Mouse (Mus musculus): ENCODE measurements around the gene Atp8a1.

The Atp8a1 gene

DNA sequence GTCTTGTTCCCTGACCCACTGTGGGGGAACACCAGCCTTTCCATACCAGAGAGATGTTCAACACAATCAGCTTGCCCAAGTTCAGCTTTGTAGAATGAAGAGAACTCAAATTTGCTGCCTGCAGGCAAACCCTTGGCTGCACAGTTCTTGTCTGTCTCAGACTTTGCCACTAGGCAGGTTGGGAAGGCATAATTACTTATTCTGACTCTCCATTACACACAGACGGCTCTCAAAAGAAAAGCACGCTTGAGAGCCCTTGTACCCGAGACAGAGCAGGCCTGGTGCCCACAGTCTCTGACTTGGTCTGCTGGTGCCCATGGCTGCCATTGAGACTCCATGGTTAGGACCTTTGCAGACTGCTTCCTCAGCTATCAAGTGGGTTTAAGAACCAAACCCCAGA lies 212.9 kb downstream of the Atp8a1 start:
- no peak for DNase-seq (ENCODE audit: extremely low spot score, low read depth, low spot score)

DNA sequence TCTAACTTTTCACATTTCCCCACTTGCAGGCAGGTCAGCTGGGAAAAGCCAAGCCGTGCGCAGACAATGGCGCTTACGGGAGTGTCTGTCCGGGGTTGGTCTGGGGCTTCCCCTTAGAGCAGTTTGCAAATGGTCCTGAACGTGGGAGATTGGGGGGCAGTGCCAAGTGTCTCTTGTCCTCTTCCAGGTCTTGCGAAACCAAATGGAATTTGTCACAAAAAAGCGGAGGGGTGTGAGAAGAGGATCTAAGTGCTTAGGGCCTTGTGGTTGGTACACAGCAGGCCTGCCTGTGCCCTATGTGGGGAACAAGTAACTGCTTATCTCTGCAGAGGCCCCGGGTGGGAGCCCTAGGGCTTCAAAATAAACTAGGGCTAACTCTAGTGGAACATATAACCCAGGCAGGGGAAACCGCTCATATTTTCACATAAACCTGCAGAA lies 213.4 kb downstream of the Atp8a1 start:
- DNase-seq (ENCODE audit: extremely low spot score, low read depth, low spot score): no peak

DNA sequence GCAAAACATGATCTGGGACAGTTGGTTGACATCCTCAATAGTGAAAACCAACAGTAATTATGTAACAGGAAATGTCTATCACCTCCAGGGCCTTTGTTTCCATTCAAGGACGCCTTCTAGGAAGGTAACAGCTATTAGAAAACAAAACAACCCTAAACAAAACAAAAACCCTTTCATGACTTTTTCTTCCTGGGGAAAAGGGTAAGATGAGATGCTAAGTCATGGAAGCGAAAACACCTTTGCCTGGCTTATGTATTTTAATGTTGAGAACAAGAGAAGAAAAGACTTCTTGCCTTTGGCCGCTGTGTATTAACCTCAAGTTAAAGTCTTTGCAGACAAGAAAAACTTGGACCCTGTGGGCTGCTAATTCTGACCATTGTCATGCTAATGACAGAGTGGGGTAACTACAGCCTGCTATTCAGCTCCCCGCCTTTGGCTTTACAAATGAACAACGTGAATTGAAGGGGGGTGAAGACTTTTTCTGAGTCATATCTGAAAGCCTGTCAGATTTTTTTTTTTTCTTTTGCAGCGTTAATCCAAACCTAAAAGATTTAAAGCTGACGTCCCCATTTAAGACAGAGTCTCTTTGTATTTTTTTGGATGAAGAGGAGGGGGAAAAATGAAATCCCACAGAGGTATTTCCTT lies 214.0 kb downstream of the Atp8a1 start:
- DNase-seq (ENCODE audit: extremely low spot score, low read depth, low spot score): no peak

DNA sequence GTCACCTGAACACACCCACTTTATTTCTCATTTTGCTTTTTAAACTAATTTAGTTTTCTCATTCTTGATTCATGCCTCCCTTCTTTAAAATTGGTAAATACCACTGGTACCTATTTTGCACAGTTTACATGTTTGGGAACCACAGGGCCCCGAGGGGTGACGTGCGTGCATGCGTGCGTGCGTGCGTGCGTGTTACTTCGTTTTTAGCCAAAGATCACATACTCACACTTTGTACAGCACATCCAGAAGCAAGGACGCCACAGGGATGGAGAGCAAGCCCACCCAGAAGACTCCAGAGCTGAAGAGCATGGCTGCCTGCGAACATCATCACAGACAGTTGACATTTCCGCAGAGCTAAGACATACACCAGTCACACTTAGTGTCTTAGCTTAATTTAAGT lies 216.0 kb downstream of the Atp8a1 start:
- DNase-seq (ENCODE audit: extremely low spot score, low read depth, low spot score): no peak

DNA sequence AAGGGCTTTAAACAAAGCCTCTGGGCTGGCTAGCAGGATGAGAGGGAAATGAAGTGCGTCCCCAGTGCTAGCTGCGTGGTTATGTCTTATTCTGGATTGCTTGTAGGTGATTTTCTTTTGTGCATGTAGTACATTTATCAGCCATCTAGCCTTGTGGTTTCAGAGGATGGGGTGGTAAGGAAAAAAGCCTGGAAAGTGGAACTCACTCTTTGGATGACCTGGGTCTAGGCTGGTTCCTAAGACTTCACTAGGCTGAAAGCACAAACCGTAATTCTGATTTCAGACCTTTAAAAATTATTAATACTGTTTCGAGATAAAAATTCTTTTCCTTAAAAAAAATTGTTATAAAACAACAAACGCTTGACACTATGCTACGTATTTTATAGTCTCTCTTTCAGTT lies 217.4 kb downstream of the Atp8a1 start:
- DNase-seq (ENCODE audit: extremely low spot score, low read depth, low spot score): no peak

DNA sequence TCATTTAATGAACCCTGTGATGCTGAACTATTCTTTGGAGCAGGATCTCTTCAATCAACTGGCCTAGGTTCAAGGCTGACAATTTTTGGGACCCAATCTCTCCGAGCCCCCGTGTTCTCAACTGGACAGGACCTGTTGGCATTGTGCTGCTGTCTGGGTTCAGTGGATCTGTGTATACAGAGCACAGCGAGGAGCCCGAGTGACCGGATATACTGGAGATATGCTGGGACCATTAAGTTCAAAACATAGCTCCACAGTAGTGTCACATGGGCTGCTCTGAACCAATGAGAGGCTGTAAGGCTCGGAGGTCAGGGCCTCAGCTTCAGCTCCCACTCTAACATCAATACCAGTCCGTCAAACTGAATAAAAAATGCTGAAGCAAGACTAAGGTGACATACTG lies 217.8 kb downstream of the Atp8a1 start:
- DNase-seq (ENCODE audit: extremely low spot score, low read depth, low spot score): no peak

DNA sequence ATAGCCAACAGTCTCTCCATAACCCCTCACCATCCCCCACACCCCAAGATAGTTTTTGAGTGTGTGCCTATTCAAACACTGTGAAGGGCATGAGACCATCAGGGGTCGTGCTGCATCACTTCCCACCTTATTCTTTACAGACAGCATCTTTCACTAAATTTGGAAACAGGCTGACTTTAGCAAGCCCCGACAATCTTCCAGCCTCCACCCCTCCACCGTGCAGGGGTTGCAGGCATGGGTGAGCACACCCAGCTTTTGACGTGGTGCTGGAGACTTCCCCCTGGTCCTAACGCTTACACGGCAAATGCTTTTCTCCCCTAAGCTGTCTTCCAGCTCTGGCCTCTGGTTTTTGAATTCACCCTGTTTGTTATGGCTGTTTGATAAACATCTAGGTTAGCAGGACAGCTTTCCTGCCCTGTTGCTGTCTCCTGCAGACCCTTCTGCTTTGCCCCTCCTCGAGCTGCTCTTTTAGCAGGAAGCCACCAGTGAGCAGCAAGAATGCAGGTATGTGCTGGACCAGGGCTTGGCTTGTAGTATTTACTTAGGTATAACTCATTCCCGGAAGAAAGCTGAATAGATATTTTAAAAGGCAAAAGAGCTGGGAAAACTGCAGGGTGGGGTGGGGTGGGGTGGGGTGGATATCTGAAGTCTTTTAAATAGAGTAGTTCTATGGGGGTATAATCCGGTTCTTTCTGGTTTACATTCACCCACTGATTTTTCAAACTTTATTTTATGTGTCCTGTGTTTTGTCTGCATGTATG lies 218.9 kb downstream of the Atp8a1 start:
- DNase-seq (ENCODE audit: extremely low spot score, low read depth, low spot score): no peak

DNA sequence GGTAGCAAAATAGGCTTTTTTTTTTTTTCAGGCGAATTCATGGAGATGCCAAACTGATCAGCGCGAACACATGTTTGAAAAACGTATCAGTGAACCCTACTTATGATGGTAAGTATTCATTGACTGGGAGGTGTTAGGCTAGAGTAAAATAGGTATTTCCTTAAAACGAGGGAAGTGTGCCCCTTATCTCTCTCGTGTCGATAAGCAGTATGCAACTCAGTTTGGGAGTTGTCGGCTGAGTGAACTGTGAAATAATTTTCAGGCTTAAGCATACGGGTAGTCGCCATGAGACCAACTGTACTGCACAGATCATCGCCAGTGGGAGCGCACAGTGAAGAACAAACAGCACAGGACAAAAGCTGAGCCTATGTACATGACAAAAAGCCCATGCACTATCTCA lies 226.0 kb downstream of the Atp8a1 start:
- DNase-seq (ENCODE audit: extremely low spot score, low read depth, low spot score): no peak

DNA sequence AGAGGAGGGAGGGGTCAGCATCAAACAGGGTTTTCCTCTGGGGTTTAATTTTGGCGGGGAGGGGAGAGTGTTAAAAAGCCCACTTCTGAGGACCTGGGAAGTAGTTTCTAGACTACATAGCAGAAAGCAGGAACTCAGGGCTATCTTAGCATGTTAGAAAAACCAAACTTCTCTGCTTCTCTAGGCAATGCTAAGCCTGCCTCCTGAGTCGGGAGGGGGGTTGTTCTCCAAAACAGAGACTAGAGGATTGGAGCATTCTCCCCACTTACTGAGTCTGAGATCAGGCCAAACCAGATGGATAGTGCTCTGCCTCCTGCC lies 237.8 kb downstream of the Atp8a1 start:
- DNase-seq (ENCODE audit: extremely low spot score, low read depth, low spot score): no peak

DNA sequence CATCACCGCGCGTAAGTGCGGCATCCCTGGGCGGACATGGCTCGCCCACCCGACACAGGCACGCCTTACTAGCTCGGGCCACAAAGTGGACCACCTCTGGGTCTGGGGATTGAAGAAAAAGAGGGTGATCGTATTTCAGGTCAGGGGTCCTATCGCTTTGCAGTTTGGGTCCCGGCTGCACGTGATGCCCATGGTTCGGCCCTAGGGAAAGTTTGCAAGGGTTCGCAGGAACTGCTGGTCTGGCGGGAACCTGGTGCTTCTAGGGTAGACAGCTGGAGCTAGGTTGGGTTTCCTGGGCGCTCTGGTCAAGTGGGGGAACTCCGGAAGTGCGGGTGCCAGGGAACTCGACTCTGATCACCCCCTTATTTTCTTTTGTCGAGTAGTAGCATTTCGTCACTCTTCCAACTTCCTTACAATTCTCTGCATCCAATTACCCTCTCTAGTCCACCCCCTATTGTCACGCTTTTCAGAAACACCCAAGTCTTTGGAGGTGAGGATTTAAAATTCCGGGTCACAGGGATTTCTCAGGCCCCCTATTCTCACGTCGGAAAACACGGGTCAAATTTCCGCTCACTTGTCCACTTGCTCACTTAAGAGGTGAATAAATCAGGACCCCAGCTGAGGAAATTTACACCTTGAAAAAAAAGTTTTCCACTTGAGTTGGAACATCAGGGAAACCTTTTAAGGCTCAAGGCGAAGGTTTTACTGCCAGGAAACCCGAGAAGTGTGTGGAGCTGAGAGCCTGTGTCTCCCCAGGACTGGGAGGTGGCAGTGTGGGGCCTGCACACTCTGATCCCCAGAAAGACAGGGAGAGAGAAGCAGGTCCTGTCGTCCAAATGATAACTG lies 238.3 kb downstream of the Atp8a1 start:
- DNase-seq (ENCODE audit: extremely low spot score, low read depth, low spot score): no peak

DNA sequence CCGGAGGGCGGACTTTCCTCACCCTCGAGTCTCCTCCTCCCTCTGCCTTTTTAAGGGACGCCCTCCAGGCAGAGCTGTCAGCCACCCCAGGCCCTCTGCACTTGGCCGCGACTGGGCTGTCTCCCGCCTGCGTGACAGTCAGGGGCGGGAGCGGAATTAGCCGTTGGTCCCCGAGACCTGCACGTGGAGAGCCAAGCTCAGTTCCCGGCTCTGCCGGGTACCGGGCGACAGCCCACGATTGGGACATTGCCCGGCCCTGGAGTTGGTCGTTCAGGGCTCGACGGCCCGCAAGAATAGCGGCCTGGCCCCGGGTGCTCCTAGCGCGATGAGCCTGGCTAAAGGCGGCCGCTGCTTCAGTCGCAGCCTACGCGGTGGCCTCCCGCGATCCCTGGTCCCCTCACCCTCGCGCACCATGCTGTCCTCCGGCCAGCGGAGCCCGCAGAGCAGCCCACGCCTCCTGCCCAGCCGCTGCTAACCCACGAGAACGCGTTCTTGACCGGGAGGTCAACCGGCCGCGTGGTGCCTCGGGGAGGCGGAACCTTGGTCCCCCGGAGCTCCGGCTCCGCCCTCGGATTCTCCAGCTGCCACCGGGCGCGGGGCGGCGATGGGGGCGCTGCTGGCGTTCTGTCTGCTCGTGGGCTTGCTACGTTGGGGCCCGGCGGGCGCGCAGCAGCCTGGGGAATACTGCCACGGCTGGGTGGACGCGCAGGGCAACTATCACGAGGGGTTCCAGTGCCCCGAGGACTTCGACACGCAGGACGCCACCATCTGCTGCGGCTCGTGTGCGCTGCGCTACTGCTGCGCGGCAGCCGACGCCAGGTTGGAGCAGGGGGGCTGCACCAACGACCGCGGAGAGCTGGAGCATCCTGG lies 239.2 kb downstream of the Atp8a1 start, which contains the start of gene Shisa3:
Shisa3 (plus strand) TSS at position 79 of the 870 bp plus-strand sequence.
- DNase-seq (ENCODE audit: extremely low spot score, low read depth, low spot score): no peak

DNA sequence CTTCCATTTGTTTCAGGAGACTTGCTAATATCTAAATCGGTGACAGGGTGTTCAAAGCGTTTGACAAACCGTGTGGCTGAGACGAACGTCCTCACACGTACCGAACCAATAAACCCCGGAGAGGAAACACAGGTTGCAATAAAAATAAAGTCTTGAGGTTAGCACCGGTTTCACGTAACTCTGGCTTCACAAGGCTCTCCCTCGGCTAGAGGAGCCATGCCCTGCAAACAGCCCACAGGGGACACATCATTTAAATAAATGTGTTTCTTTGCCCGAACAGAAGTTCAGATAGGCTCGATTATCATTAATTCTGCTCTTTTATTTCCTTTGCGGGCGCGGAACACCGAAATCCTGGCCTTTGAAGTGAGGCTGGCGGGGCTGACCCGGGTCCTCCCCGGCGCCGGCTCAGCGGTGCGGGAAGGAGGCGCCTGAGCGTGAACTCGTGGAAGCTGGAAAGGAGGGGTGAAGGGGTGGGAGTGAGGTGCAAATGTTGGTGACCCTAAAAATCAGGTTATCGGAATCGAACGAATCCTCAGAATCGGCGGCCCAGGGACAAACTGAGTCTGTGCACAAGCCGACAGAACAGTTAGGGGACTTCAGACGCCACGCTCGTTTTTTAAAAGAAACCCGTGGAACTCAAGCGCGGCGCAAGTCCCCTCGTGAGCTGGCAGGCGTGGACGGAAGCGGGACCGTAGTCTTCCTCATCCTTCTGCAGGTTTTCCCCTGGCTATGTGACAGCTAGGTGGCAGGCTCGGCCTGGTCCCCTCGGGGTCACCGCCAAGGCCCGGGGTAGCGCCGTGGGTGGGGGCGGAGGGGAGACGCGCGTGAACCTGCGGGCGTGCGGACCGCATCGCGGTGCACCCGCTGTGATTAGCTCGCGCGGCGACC lies 240.1 kb downstream of the Atp8a1 start:
- no peak for DNase-seq (ENCODE audit: extremely low spot score, low read depth, low spot score)

DNA sequence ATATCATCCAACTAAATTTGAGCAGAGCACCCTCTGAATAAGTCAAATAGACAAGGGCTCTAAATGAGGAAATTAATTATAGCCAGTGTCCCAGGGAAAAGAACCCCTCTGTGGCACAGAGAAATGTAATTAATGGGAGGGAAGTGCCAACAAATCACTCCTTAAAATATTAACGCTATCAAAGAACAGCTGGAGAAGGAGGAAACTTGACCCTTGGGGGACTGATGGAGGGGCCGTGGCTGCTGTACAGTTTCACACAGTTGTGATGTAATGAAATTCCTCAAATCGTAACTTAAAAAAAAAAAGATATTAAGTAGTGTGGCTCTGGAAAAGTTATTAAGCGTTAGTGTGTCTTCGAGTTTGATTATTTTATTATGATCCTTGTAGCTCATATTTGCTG lies 241.3 kb downstream of the Atp8a1 start:
- no peak for DNase-seq (ENCODE audit: extremely low spot score, low read depth, low spot score)

DNA sequence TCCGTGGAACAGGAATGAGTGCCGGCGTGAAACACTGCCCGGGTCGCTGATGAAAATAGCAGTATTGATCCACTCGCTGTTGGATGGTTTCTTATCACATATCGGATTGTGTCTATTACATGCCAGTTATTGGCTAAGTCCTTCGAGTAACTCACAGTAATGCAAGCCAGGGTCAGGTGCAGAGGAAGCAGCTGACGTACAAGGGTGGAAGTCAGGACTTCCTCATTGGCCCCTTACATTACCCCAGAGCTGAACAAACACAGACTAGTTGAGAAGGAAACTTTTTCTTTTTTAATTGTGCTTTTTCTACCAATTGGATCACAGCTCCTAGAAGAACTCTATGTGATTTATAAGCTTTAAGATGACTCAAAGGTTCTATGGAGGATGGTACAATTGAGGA lies 247.3 kb downstream of the Atp8a1 start:
- DNase-seq (ENCODE audit: extremely low spot score, low read depth, low spot score): no peak

DNA sequence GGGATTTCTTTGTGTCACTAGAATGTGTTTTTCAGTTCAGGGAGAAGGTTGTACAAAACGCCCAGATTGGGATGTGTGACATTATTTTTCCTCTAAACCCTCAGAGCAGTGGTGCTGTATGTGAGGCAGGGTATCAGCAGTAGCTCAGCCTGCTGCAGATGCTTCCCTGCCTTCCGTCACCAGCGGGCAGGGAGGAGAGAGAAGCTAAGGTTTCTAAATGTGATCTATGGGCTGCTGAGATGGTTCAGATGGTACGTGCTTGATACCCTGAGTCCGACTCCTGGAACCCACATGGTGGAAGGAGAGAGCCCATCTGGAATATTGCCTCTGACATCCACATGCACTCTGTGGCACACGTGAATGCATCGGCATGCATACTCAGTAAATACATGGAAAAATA lies 251.6 kb downstream of the Atp8a1 start:
- DNase-seq (ENCODE audit: extremely low spot score, low read depth, low spot score): no peak

DNA sequence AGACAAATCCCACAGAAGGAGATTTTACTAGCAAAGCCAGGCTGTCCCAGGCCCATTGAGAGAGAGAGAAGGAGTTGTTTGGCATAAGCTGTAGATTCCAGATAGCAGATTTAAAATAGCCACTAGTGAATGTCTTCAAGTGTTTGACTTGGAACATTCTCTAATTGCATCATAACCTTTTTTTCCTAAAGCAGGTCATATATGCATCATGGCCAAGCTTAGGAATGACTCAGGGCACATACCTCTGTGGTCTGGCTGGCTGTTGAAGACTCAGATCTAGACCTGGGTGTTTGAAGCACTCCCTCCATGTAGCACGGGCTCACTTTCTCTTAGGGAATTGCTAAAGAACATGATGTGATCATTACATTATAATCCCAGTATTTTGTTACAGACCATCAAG lies 252.2 kb downstream of the Atp8a1 start:
- DNase-seq (ENCODE audit: extremely low spot score, low read depth, low spot score): no peak

DNA sequence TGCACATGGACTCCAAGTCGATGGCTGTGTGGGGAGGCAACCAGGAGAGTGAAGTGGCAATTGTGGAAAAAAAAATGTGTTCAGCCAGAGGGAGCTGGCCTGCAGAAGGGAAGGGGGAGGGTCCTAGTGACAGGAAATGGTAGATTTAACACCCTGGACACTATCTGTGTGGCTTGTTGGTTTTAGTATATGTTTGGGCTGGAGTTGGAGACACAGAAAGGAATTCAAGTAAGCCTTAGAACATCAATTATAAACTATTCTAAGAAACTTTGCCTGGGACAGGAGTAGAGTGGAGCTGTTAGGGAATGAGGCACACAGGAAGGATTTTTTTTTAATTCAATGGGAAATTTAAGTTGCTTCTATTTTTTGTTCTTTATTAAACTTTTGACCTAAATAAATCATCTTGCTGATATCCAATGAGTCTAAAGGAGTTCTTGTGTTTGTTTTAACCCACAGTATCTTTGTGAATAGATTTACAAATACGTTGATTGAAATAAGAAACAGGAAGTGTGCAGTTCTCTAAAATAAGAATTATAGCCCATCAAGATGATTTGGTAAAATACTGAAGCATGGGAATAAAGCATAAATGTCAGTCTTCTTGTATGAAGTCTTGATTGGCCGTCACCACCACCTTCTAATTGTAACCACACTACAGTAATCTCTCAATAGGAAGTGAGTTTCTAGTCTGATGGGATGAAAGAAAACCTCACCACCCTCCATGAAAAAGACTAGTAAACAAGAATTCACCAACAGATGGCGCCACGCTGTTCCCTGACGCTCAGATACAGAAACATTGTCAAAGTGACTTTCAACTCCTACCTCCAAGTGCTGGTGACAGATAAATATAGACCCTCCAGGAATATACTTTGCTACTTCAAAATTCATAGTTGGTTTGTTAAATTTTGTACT lies 267.3 kb downstream of the Atp8a1 start:
- DNase-seq (ENCODE audit: extremely low spot score, low read depth, low spot score): no peak

DNA sequence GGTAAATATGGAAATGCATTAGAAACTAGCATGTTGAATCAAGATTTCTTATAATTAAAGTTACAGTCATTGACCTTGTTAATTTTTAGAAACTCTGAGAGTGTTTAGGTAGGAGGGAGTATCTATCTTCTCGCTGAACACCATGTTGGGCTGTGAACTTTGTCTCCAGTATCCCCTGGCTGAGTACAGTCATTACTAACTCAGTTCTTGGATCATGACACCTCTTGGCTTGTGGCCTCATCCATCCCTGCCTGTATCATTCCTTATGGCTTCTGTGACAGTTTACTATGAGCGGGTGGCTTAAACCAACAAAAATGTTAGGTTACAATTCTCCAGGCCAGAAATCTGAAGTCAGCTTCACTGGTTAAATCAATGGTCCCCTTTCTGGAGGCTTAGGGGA lies 271.5 kb downstream of the Atp8a1 start:
- no peak for DNase-seq (ENCODE audit: extremely low spot score, low read depth, low spot score)

DNA sequence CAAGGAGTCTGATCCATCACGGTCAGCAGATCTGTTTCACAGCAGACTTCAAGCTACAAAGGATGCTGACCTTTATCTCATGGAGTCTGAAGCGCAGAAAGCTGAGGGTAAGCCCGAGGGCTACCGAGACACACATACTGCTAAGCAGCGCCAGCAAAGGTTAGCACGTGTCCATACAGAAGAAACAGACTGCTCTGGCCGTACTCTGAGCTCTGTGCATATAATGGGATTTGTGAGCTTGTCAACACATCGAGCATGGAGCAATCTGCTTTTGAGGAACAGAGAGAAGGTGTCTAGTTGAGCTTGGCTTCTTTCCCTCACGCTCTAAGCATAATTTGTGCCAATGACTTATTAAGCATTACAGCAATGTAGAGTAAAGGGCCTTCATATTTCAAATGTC lies 273.2 kb downstream of the Atp8a1 start:
- DNase-seq (ENCODE audit: extremely low spot score, low read depth, low spot score): no peak

Data from hindlimb bud, embryonic 11.5 days (tissue).